Mouse (Mus musculus) C2C12 (cell line): ENCODE results near the gene Hrh2. TPM values are rescaled to one million over a fixed set of nuclear protein-coding genes. Genes with fewer than 3 reads are reported as not detected.

ENCODE experiments used
- H3K27me3 ChIP-seq: one replicate; pipeline ENCODE4 v1.6.1; 2011; ENCODE audit not compliant: control insufficient read depth, insufficient read depth, insufficient read length
- H3K36me3 ChIP-seq: one replicate; pipeline ENCODE4 v1.6.1; 2011; ENCODE audit not compliant: control insufficient read depth, insufficient read depth
- H3K4me3 ChIP-seq: one replicate; pipeline ENCODE4 v1.5.1; 2011; ENCODE audit warnings: mild to moderate bottlenecking, control low read depth; ENCODE audit not compliant: poor library complexity, insufficient read depth, severe bottlenecking
- H3K79me2 ChIP-seq: one replicate; pipeline ENCODE4 v1.6.1; 2011; ENCODE audit not compliant: control insufficient read depth, insufficient read depth
- H3K79me3 ChIP-seq: one replicate; pipeline ENCODE4 v1.6.1; 2011; ENCODE audit warnings: low read depth, control low read depth
- H3ac ChIP-seq: one replicate; pipeline ENCODE3; 2011; ENCODE audit warnings: low read depth; ENCODE audit not compliant: control insufficient read depth, insufficient read length
- CEBPB ChIP-seq: IDR thresholded peaks from one replicate; pipeline ENCODE4 v1.6.1; 2011; ENCODE audit warnings: low read depth, mild to moderate bottlenecking, control low read depth, moderate library complexity
- CTCF ChIP-seq: IDR thresholded peaks from one replicate; pipeline ENCODE4 v1.5.1; 2011; ENCODE audit not compliant: control insufficient read depth, insufficient read depth, insufficient read length
- FOSL1 ChIP-seq: IDR thresholded peaks from one replicate; pipeline ENCODE4 v1.8.0; 2011; ENCODE audit warnings: mild to moderate bottlenecking, low read length; ENCODE audit not compliant: poor library complexity, insufficient read depth, severe bottlenecking
- MAX ChIP-seq: IDR thresholded peaks from one replicate; pipeline ENCODE4 v1.6.1; 2011; ENCODE audit warnings: mild to moderate bottlenecking, control low read depth
- MYOD1 ChIP-seq: IDR thresholded peaks from one replicate; pipeline ENCODE4 v1.6.1; 2011; ENCODE audit warnings: low read depth; ENCODE audit not compliant: control insufficient read depth, insufficient read length
- MYOG ChIP-seq: IDR thresholded peaks from one replicate; pipeline ENCODE4 v1.6.1; 2011; ENCODE audit not compliant: control insufficient read depth, insufficient read length; ENCODE audit errors: extremely low read depth
- USF1 ChIP-seq: IDR thresholded peaks from one replicate; pipeline ENCODE4 v1.6.1; 2011; ENCODE audit warnings: low read depth, mild to moderate bottlenecking, control low read depth, moderate library complexity
- long read RNA-seq, 2 experiments: library from polyadenylated mRNA; unstranded; transcript quantifications; one replicate each; pipeline ENCODE4 v2.0.0; 2019 to 2020
- polyA plus RNA-seq: library from polyadenylated mRNA; unstranded; fragments of >200 nt; fragmentation: generic; extraction: Trizol; gene quantifications from one replicate; pipeline ENCODE4 v1.2.1, GENCODE M21; 2012; ENCODE audit warnings: missing spikeins

Gene Hrh2
- polyA plus RNA-seq, result not detected
- long read RNA-seq, experiment 1, result 0 reads
- long read RNA-seq, experiment 2, result 0 reads

- Histone ChIP-seq H3ac (no peak within 1 kb of the TSS), H3K4me3 (no peak within 1 kb of the TSS), H3K36me3 (no peaks in the 10 kb centered on the region), H3K79me3 (no peaks in the 10 kb centered on the region), H3K27me3 (peaks cover 48% of the 10 kb centered on the region), H3K79me2 (no peaks in the 10 kb centered on the region)
- TF ChIP-seq FOSL1, result no peak
- no peak for TF ChIP-seq MYOG
- TF ChIP-seq CTCF, result no peak
- no peak for TF ChIP-seq MYOD1
- no peak for TF ChIP-seq MAX
- no peak for TF ChIP-seq CEBPB
- no peak for TF ChIP-seq USF1
These were observed at the start of gene Hrh2 for GRCm38 (mm10) chr13:54192021-54192481. Gene Hrh2 (plus strand): TSS chr13:54192129.

- Histone ChIP-seq H3K27me3 (peaks cover 31% of the 10 kb centered on the region), H3K36me3 (no peaks in the 10 kb centered on the region), H3K79me2 (no peaks in the 10 kb centered on the region), H3K79me3 (no peaks in the 10 kb centered on the region), H3K4me3 (no peak overlapping the region), H3ac (no peak overlapping the region)
- TF ChIP-seq MAX (no peak), MYOD1 (no peak), CTCF (no peak), USF1 (no peak), MYOG (no peak), FOSL1 (no peak), CEBPB (no peak)
These were observed 48.1 kb upstream of the Hrh2 start for GRCm38 (mm10) chr13:54143788-54144187.

- Histone ChIP-seq H3K79me2 (no peaks in the 10 kb centered on the region), H3K4me3 (no peak overlapping the region), H3K27me3 (peaks cover 39% of the 10 kb centered on the region), H3ac (no peak overlapping the region), H3K36me3 (no peaks in the 10 kb centered on the region), H3K79me3 (no peaks in the 10 kb centered on the region)
- TF ChIP-seq MYOG (no peak), FOSL1 (no peak), MAX (no peak), USF1 (no peak), CEBPB (no peak), CTCF (no peak), MYOD1 (no peak)
These were observed 47.3 kb upstream of the Hrh2 start for GRCm38 (mm10) chr13:54144624-54145023.

GRCm38 (mm10) chr13:54147328-54147727 is 44.6 kb upstream of the Hrh2 start:
- Histone ChIP-seq H3K36me3 (no peaks in the 10 kb centered on the region), H3K79me3 (no peaks in the 10 kb centered on the region), H3ac (no peak overlapping the region), H3K4me3 (no peak overlapping the region), H3K27me3 (peaks cover 35% of the 10 kb centered on the region), H3K79me2 (no peaks in the 10 kb centered on the region)
- TF ChIP-seq MYOD1 (no peak), USF1 (no peak), CEBPB (no peak), CTCF (no peak), MYOG (no peak), FOSL1 (no peak), MAX (no peak)

- Histone ChIP-seq H3K79me2 (no peaks in the 10 kb centered on the region), H3K36me3 (no peaks in the 10 kb centered on the region), H3K27me3 (peaks cover 25% of the 10 kb centered on the region), H3K79me3 (no peaks in the 10 kb centered on the region), H3ac (no peak overlapping the region), H3K4me3 (no peak overlapping the region)
- TF ChIP-seq CEBPB (no peak), CTCF (no peak), MYOG (no peak), FOSL1 (no peak), USF1 (no peak), MAX (no peak), MYOD1 (no peak)
These were observed 39.5 kb upstream of the Hrh2 start for GRCm38 (mm10) chr13:54152421-54152820.

GRCm38 (mm10) chr13:54152911-54153310 is 39.0 kb upstream of the Hrh2 start:
- TF ChIP-seq MYOD1, result no peak
- TF ChIP-seq MYOG, result no peak
- TF ChIP-seq FOSL1, result no peak
- no peak for TF ChIP-seq CTCF
- Histone ChIP-seq H3K4me3 (no peak overlapping the region), H3K36me3 (no peaks in the 10 kb centered on the region), H3ac (no peak overlapping the region), H3K79me3 (no peaks in the 10 kb centered on the region), H3K27me3 (peaks cover 28% of the 10 kb centered on the region), H3K79me2 (no peaks in the 10 kb centered on the region)
